Mouse (Mus musculus) heart, embryonic 10.5 days (tissue): ENCODE data around the gene Rbpjl. TPM values are rescaled to one million over a fixed set of nuclear protein-coding genes. Genes with fewer than 3 reads are reported as not detected.

Experiments used
- DNase-seq: peaks from one replicate; pipeline ENCODE4 v3.0.0-alpha.2; 2017; ENCODE audit warnings: low spot score
- H3K27ac ChIP-seq: fragments of 300-500 bp; sonication (generic); 2 replicates; pipeline ENCODE4 v1.5.1; 2016; ENCODE audit warnings: mild to moderate bottlenecking
- H3K27me3 ChIP-seq: fragments of 300-500 bp; sonication (generic); 2 replicates; pipeline ENCODE4 v1.6.1; 2016; ENCODE audit warnings: mild to moderate bottlenecking; ENCODE audit not compliant: poor library complexity, insufficient read depth, severe bottlenecking
- H3K36me3 ChIP-seq: fragments of 300-500 bp; sonication (generic); 2 replicates; pipeline ENCODE4 v1.6.1; 2016; ENCODE audit warnings: mild to moderate bottlenecking, moderate library complexity
- H3K4me1 ChIP-seq: fragments of 300-500 bp; sonication (generic); 2 replicates; pipeline ENCODE4 v1.6.1; 2016; ENCODE audit warnings: mild to moderate bottlenecking
- H3K4me3 ChIP-seq: fragments of 300-500 bp; sonication (generic); 2 replicates; pipeline ENCODE4 v1.5.1; 2016; ENCODE audit warnings: mild to moderate bottlenecking, moderate library complexity
- H3K9me3 ChIP-seq: fragments of 300-500 bp; sonication (generic); 2 replicates; pipeline ENCODE4 v1.6.1; 2016; ENCODE audit warnings: mild to moderate bottlenecking, moderate library complexity
- WGBS: fragments of 180-500 bp; shearing (Covaris S2); methylation state at CpG from one replicate; pipeline ENCODE4 v1.1.7; 2016; 5-methylcytosine and 5-hydroxymethylcytosine counted together
- polyA plus RNA-seq: library from polyadenylated mRNA; unstranded; fragments of >200 nt; fragmentation: Nextera tagmentation; extraction: Ambion mirVana; gene quantifications from 2 replicates; pipeline ENCODE4 v1.2.1, GENCODE M21; 2016

Gene Rbpjl
- polyA plus RNA-seq, 1 experiment from 2014 or later, result 0.08 TPM

DNA sequence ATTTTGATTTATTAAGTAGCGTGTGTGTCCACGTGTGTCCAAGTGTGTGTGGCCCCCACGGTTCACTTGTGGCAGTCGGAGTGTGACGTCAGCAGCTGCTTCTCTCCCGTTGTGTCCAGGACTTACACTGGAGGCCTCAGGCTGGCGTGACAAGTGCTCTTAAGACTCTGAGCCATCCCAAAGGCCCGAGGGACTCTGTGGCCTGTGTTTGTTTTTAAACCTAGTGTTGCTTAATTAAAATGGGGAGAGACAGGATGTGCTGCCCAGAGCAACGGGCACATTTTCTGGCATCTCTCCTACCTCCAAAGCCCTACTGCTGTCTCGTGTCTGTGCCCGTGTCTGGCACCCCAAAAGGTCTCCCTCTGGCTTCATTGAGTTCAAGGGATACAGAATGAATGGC, 20.5 kb downstream of the Rbpjl start:
- H3K4me1 ChIP-seq, result peaks cover 22% of the 10 kb centered on the region
- no peak for DNase-seq
- no peaks in the 10 kb centered on the region for H3K9me3 ChIP-seq
- H3K4me3 ChIP-seq, result no peak overlapping the region
- H3K36me3 ChIP-seq, result peaks cover 41% of the 10 kb centered on the region
- WGBS, result 86% methylated on average over 11 of the region's 11 CpGs
- H3K27ac ChIP-seq, result no peak overlapping the region
- peaks cover 8% of the 10 kb centered on the region for H3K27me3 ChIP-seq

DNA sequence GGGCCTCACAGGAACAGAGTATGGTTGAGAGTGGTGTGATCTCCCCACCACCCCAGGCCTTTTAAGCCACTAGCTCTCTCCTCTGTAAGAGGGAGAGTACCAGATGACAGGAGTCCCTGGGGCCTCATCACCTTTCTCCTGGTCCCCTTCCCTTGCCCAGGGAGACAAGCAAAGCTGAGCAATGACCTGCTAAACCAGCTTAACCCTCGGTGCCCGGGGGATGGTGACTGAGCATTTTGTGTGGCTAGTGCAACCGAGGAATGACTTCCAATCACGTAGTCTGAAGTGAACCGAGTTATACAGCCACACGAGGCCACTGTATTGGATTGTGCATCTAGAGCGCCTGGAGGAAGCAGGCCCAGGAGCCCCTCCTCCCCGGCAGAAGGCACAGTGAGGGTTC, 21.5 kb downstream of the Rbpjl start:
- peaks cover 50% of the 10 kb centered on the region for H3K36me3 ChIP-seq
- DNase-seq, result no peak
- WGBS, result 83% methylated on average over 8 of the region's 8 CpGs

GRCm38 (mm10) chr2:164425401-164425800, 22.5 kb downstream of the Rbpjl start:
- Histone ChIP-seq H3K4me3 (no peak overlapping the region), H3K27me3 (peaks cover 22% of the 10 kb centered on the region), H3K9me3 (no peaks in the 10 kb centered on the region), H3K36me3 (peaks cover 52% of the 10 kb centered on the region), H3K27ac (no peak overlapping the region), H3K4me1 (peaks cover 28% of the 10 kb centered on the region)
- 85% methylated on average over 5 of the region's 5 CpGs for WGBS
- DNase-seq, result no peak

More for the DNA sequence above, 21.5 kb downstream of the Rbpjl start:
- H3K27ac ChIP-seq, result no peak overlapping the region
- H3K4me1 ChIP-seq, result peaks cover 25% of the 10 kb centered on the region
- H3K27me3 ChIP-seq, result peaks cover 16% of the 10 kb centered on the region
- H3K4me3 ChIP-seq, result no peak overlapping the region
- no peaks in the 10 kb centered on the region for H3K9me3 ChIP-seq

- peaks cover 22% of the 10 kb centered on the region for H3K27me3 ChIP-seq
Measured at GRCm38 (mm10) chr2:164426121-164426520, 23.2 kb downstream of the Rbpjl start.

DNA sequence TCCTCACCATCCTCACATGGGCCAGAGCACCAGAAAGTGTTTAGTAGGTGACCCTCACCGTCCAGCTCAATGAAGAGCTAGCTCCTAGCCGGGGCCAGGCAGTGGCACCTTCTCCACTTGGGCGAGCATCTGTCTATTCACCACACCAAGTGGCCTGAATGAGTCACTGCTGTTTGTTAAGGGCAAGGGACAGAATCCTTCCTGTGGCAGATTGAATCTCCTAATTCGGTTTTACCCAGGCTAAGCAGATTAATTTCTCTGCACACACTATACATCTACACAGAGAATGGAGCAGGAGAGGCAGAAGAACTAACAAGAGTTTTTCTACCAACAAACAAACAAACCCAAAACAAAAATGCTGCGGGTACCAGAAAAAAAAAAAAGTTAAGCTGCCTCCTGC, 24.0 kb downstream of the Rbpjl start:
- H3K36me3 ChIP-seq, result peaks cover 52% of the 10 kb centered on the region
- WGBS, result 76% methylated on average over 5 of the region's 5 CpGs
- no peak for DNase-seq

More at GRCm38 (mm10) chr2:164426121-164426520, 23.2 kb downstream of the Rbpjl start:
- no peak for DNase-seq
- H3K4me3 ChIP-seq, result peak overlapping the region; percentile 22; the same call in 1 of the 2 replicates
- H3K9me3 ChIP-seq, result no peaks in the 10 kb centered on the region
- WGBS, result 19% methylated on average over 12 of the region's 12 CpGs
- H3K27ac ChIP-seq, result no peak overlapping the region
- H3K4me1 ChIP-seq, result peaks cover 35% of the 10 kb centered on the region
- peaks cover 52% of the 10 kb centered on the region for H3K36me3 ChIP-seq

GRCm38 (mm10) chr2:164428451-164428850, 25.5 kb downstream of the Rbpjl start:
- H3K36me3 ChIP-seq, result peaks cover 51% of the 10 kb centered on the region
- no peaks in the 10 kb centered on the region for H3K9me3 ChIP-seq
- H3K27me3 ChIP-seq, result peaks cover 22% of the 10 kb centered on the region
- H3K4me1 ChIP-seq, result peaks cover 58% of the 10 kb centered on the region
- H3K4me3 ChIP-seq, result 0 out of 2 replicates have a peak overlapping the region, but pooled peaks have one; percentile 3
- DNase-seq, result no peak
- H3K27ac ChIP-seq, result no peak overlapping the region
- 28% methylated on average over 5 of the region's 5 CpGs for WGBS

More for the DNA sequence above, 24.0 kb downstream of the Rbpjl start:
- peaks cover 43% of the 10 kb centered on the region for H3K4me1 ChIP-seq
- H3K4me3 ChIP-seq, result no peak overlapping the region
- peaks cover 22% of the 10 kb centered on the region for H3K27me3 ChIP-seq
- no peaks in the 10 kb centered on the region for H3K9me3 ChIP-seq
- no peak overlapping the region for H3K27ac ChIP-seq

- no peak for DNase-seq
- Histone ChIP-seq H3K4me3 (no peak overlapping the region), H3K27ac (peak overlapping the region; percentile 47; the same call in 1 of the 2 replicates), H3K36me3 (peaks cover 40% of the 10 kb centered on the region), H3K9me3 (no peaks in the 10 kb centered on the region), H3K27me3 (peaks cover 22% of the 10 kb centered on the region), H3K4me1 (peaks cover 69% of the 10 kb centered on the region)
- WGBS, result 42% methylated on average over 15 of the region's 15 CpGs
Measured at GRCm38 (mm10) chr2:164429881-164430615, 27.1 kb downstream of the Rbpjl start.

DNA sequence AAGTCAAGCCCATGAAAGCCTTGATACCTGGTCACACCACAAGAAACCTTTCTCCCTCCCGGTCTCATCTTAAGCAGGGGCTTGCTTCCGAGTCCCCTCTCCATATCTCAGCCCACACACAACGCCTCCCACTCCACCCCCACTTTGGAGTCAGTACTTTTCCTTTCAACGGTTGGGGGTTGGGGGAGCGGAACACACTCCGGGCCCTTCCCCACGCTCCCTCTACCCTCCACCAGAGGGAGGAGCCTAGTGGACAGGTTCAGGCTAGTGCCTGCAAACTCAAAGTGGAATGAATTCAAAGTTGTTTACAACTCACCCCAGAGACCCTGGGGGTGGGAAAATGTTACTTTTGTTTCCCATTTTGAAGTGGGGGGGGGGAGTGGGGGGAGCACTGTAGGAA, 27.8 kb downstream of the Rbpjl start:
- H3K4me3 ChIP-seq, result peak overlapping the region; percentile 19; the same call in 1 of the 2 replicates
- WGBS, result 8% methylated on average over 7 of the region's 7 CpGs
- peaks cover 35% of the 10 kb centered on the region for H3K36me3 ChIP-seq
- peak overlapping the region; percentile 47 for H3K27ac ChIP-seq
- H3K9me3 ChIP-seq, result no peaks in the 10 kb centered on the region
- no peak for DNase-seq
- H3K4me1 ChIP-seq, result peaks cover 74% of the 10 kb centered on the region
- H3K27me3 ChIP-seq, result peaks cover 22% of the 10 kb centered on the region

DNA sequence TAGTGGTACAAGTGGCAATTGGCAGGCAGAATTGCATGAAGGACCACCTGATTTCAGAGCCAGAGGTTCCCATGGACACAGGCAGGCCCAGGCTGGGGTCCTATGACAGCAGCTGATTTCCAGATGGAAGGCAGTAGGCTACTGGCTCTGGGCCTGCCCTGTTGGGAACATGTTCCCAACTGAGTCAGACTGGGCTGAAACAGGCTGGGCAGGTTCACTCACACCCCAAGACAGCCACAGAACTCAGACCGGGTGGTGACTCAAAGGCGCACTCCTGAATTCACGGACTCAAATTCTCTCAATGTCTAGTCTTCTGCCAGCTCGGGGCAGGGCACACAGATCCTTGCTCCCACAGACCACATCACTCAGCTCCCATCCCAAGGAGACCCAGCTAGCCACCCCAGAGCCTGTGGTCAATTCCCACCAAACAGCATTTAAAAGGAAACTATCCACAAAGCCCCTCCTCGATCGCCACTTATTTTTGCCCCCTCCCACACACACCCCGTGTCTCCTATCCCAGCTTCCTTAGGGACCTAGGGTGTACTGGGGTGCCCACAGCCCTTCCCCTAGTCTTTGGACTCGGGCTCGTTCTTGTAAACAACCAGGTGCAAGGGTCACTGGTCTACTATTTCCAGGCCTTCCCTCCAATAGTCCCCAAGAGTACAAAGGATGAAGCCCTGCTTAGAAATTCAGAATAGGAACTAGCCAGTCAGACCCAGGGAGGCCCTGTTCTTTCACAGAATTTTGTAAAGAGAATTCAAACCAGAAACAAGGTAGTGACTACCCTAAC, 28.9 kb downstream of the Rbpjl start:
- DNase-seq, result no peak
- 68% methylated on average over 9 of the region's 9 CpGs for WGBS
- H3K27ac ChIP-seq, result peak overlapping the region; percentile 77
- 0 out of 2 replicates have a peak overlapping the region, but pooled peaks have one; percentile 37 for H3K4me3 ChIP-seq
- H3K4me1 ChIP-seq, result peaks cover 79% of the 10 kb centered on the region
- peaks cover 22% of the 10 kb centered on the region for H3K27me3 ChIP-seq
- H3K9me3 ChIP-seq, result no peaks in the 10 kb centered on the region
- H3K36me3 ChIP-seq, result peaks cover 24% of the 10 kb centered on the region

- Histone ChIP-seq H3K4me1 (peaks cover 87% of the 10 kb centered on the region), H3K27me3 (peaks cover 22% of the 10 kb centered on the region), H3K4me3 (peak overlapping the region; percentile 37), H3K9me3 (no peaks in the 10 kb centered on the region), H3K36me3 (peaks cover 18% of the 10 kb centered on the region), H3K27ac (peak overlapping the region; percentile 77)
- DNase-seq, result no peak
- WGBS, result 22% methylated on average over 22 of the region's 22 CpGs
Measured at GRCm38 (mm10) chr2:164432541-164433191, 29.7 kb downstream of the Rbpjl start.

DNA sequence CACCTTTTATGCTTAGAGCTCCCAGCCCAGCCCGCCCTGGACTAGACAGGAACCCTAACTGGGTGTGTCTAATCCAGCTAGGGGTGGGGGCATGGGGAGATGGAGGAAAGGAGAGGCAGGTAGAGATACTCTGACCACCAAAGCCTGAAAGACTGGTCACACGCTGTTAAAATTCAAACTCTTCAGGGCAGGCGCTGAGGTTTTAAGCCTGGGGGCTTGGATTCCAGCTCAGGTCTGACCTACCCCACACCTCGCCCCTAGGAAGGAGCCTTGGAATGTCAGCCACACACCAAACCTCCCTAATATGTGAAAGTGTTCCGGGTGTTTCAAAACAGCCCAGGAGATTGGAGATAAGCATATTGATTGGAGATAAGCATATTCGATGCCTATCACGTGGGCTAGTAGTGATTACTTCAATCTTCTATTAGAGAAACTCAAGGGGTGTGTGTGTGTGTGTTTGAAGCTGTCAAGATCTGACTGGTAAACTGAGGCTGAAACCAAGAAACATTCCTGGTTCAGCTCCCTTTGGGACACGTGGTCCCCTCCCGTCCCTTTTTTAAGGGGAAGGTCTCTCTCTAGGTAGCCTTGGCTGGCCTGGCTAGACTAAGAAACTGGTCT, 30.4 kb downstream of the Rbpjl start:
- Histone ChIP-seq H3K27me3 (peaks cover 15% of the 10 kb centered on the region), H3K4me1 (peaks cover 89% of the 10 kb centered on the region), H3K4me3 (0 out of 2 replicates have a peak overlapping the region, but pooled peaks have one; percentile 37), H3K36me3 (peaks cover 11% of the 10 kb centered on the region), H3K9me3 (no peaks in the 10 kb centered on the region), H3K27ac (peak overlapping the region; percentile 77)
- WGBS, result 70% methylated on average over 9 of the region's 9 CpGs
- DNase-seq, result no peak

DNA sequence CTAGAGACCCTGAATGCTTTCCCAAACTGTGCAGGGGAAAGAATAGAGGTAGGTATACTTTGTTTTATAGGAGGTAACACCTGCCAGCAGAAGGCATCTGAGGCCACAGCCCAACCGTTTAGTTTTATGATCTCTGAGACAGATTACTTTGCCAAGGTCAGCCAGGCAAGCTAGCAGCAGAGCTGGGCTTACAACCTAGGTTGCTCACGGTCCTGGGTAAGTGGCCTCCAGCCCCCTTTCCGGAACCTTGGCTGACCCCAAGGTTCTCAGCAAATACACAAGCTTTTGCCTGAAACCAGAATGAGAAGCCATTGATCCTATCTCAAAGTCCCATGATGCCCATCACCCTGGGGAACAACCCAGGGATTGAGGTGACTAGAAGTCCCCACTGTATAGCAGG, 31.7 kb downstream of the Rbpjl start:
- no peak for DNase-seq
- no peak overlapping the region for H3K27ac ChIP-seq
- 76% methylated on average over 3 of the region's 3 CpGs for WGBS
- no peaks in the 10 kb centered on the region for H3K9me3 ChIP-seq
- peaks cover 88% of the 10 kb centered on the region for H3K4me1 ChIP-seq
- H3K4me3 ChIP-seq, result no peak overlapping the region
- no peaks in the 10 kb centered on the region for H3K36me3 ChIP-seq
- H3K27me3 ChIP-seq, result peaks cover 4% of the 10 kb centered on the region; the same call in 1 of the 2 replicates
